Mouse (Mus musculus): ENCODE results near the gene Mmp23.
A peak's percentile ranks its signal among the peaks of the same experiment; 100 is the strongest.
"Not testable (repeated sequence)": the region's sequence is repeated elsewhere in the genome, so short reads cannot be mapped to it uniquely, and the experiment has no call there.

Mmp23 gene

GRCm38 (mm10) chr4:155653086-155653450, at the start of gene Mmp23:
Gene Mmp23 (minus strand): TSS chr4:155653384.
- no peak for DNase-seq (ENCODE audit: low spot score)

GRCm38 (mm10) chr4:155700425-155700824, 47.2 kb upstream of the Mmp23 start:
- DNase-seq (ENCODE audit: low spot score) = no peak

GRCm38 (mm10) chr4:155696261-155697255, 43.4 kb upstream of the Mmp23 start:
- DNase-seq (ENCODE audit: low spot score) = no peak

- DNase-seq (ENCODE audit: low spot score) = no peak
Observed at GRCm38 (mm10) chr4:155695531-155696062, 42.4 kb upstream of the Mmp23 start.

- DNase-seq (ENCODE audit: low spot score) = peak; percentile 31
Observed at GRCm38 (mm10) chr4:155694482-155695401, 41.6 kb upstream of the Mmp23 start.

- DNase-seq (ENCODE audit: low spot score) = no peak
Observed at GRCm38 (mm10) chr4:155694111-155694481, 40.9 kb upstream of the Mmp23 start, which contains the start of gene Fndc10. Gene Fndc10 (plus strand): TSS chr4:155694342.

GRCm38 (mm10) chr4:155692421-155692820, 39.2 kb upstream of the Mmp23 start:
- DNase-seq (ENCODE audit: low spot score) = no peak

GRCm38 (mm10) chr4:155690571-155691375, 37.6 kb upstream of the Mmp23 start:
- DNase-seq (ENCODE audit: low spot score) = no peak

GRCm38 (mm10) chr4:155687764-155688163, 34.6 kb upstream of the Mmp23 start:
- DNase-seq (ENCODE audit: low spot score) = not testable (repeated sequence)

GRCm38 (mm10) chr4:155683670-155684277, 30.6 kb upstream of the Mmp23 start:
- not testable (repeated sequence) for DNase-seq (ENCODE audit: low spot score)

GRCm38 (mm10) chr4:155675991-155676390, 22.8 kb upstream of the Mmp23 start:
- no peak for DNase-seq (ENCODE audit: low spot score)

- no peak for DNase-seq (ENCODE audit: low spot score)
Observed at GRCm38 (mm10) chr4:155672082-155672481, 18.9 kb upstream of the Mmp23 start.

- DNase-seq (ENCODE audit: low spot score) = not testable (repeated sequence)
Observed at GRCm38 (mm10) chr4:155670236-155670635, 17.1 kb upstream of the Mmp23 start.

GRCm38 (mm10) chr4:155669598-155670075, 16.5 kb upstream of the Mmp23 start:
- no peak for DNase-seq (ENCODE audit: low spot score)

- peak; percentile 96 for DNase-seq (ENCODE audit: low spot score)
Observed at GRCm38 (mm10) chr4:155668689-155669597, 15.8 kb upstream of the Mmp23 start, which contains the start of gene Mib2. Gene Mib2 (minus strand): TSS chr4:155669198.

- DNase-seq (ENCODE audit: low spot score) = no peak
Observed at GRCm38 (mm10) chr4:155666903-155667302, 13.7 kb upstream of the Mmp23 start.

GRCm38 (mm10) chr4:155660641-155661040, 7.5 kb upstream of the Mmp23 start:
- no peak for DNase-seq (ENCODE audit: low spot score)

GRCm38 (mm10) chr4:155658961-155659360, 5.8 kb upstream of the Mmp23 start:
- DNase-seq (ENCODE audit: low spot score) = no peak

GRCm38 (mm10) chr4:155656214-155656751, 3.1 kb upstream of the Mmp23 start:
- DNase-seq (ENCODE audit: low spot score) = no peak
